Mouse (Mus musculus) ES-E14 (cell line): ENCODE results near the gene Mt1. TPM values are rescaled to one million over a fixed set of nuclear protein-coding genes. Genes with fewer than 3 reads are reported as not detected.

Experiments
- DNase-seq: peaks from one replicate; pipeline ENCODE4 v3.0.0-alpha.2; 2013; ENCODE audit warnings: low read depth, low spot score
- H3K27ac ChIP-seq: 2 replicates; pipeline ENCODE4 v1.5.1; 2012; ENCODE audit warnings: low read depth, mild to moderate bottlenecking, low read length, moderate library complexity, mixed read lengths; ENCODE audit not compliant: poor library complexity, insufficient read depth, severe bottlenecking
- H3K36me3 ChIP-seq: 2 replicates; pipeline ENCODE4 v1.6.1; 2012; ENCODE audit warnings: mild to moderate bottlenecking, low read length, moderate library complexity, mixed read lengths; ENCODE audit not compliant: control insufficient read depth, poor library complexity, insufficient read depth, severe bottlenecking
- H3K4me1 ChIP-seq, 2 experiments: fragments of 150-350 bp in 1 of 2; sonication (generic) in 1 of 2; 2 replicates each; pipeline ENCODE4 v1.6.1; 2012; ENCODE audit warnings: low read length in 2 of 2, mild to moderate bottlenecking in 1 of 2, mixed read lengths in 1 of 2; ENCODE audit not compliant: control insufficient read depth in 2 of 2, insufficient read depth in 2 of 2, poor library complexity in 1 of 2
- H3K4me3 ChIP-seq, 2 experiments: fragments of 150-350 bp in 1 of 2; sonication (generic) in 1 of 2; 2 replicates each; pipeline ENCODE4 v1.5.1; 2012; ENCODE audit warnings: low read length in 2 of 2, low read depth in 1 of 2, mild to moderate bottlenecking in 1 of 2, mixed read lengths in 1 of 2; ENCODE audit not compliant: insufficient read depth in 1 of 2, poor library complexity in 1 of 2, severe bottlenecking in 1 of 2
- H3K9ac ChIP-seq: 2 replicates; pipeline ENCODE4 v1.6.1; 2012; ENCODE audit warnings: low read depth, mild to moderate bottlenecking, low read length, mixed read lengths; ENCODE audit not compliant: poor library complexity, insufficient read depth, severe bottlenecking
- H3K9me3 ChIP-seq: fragments of 150-350 bp; sonication (generic); 2 replicates; pipeline ENCODE4 v1.6.1; 2012; ENCODE audit warnings: low read depth, mild to moderate bottlenecking, low read length; ENCODE audit not compliant: control insufficient read depth, insufficient read depth
- CHD2 ChIP-seq: IDR thresholded peaks from 2 replicates; pipeline ENCODE4 v1.6.1; 2014; ENCODE audit warnings: mild to moderate bottlenecking, low read depth, low read length, inconsistent platforms
- HCFC1 ChIP-seq: IDR thresholded peaks from 2 replicates; pipeline ENCODE4 v1.6.1; 2012; ENCODE audit warnings: low read length, inconsistent platforms, borderline replicate concordance; ENCODE audit not compliant: insufficient read depth
- MAFK ChIP-seq: IDR thresholded peaks from 2 replicates; pipeline ENCODE4 v1.6.1; 2014; ENCODE audit warnings: mild to moderate bottlenecking, low read depth, low read length, inconsistent platforms; ENCODE audit not compliant: insufficient read depth
- ZC3H11A ChIP-seq: IDR thresholded peaks from 2 replicates; pipeline ENCODE4 v1.6.1; 2012; ENCODE audit warnings: low read depth, mild to moderate bottlenecking, inconsistent platforms, low read length, borderline replicate concordance
- ZNF384 ChIP-seq: IDR thresholded peaks from 2 replicates; pipeline ENCODE4 v1.6.1; 2012; ENCODE audit warnings: low read depth, low read length, inconsistent platforms
- in situ Hi-C, 2 experiments: fragments of 600-800 bp; cut with MboI; formaldehyde crosslinking; loops; one replicate each; pipeline ENCODE4 v1.15.1; 2025; ENCODE audit warnings: low sequenced_read_pairs in 2 of 2, inconsistent platforms in 1 of 2; ENCODE audit not compliant: unreplicated experiment in 2 of 2
- total RNA-seq: library from RNA; depleted of rRNA; stranded (reverse); fragments of 300-350 nt; gene quantifications from 2 replicates; pipeline ENCODE4 v1.2.3, GENCODE M21; 2012

The Mt1 gene
- total RNA-seq, 1 experiment: 332 TPM

DNA sequence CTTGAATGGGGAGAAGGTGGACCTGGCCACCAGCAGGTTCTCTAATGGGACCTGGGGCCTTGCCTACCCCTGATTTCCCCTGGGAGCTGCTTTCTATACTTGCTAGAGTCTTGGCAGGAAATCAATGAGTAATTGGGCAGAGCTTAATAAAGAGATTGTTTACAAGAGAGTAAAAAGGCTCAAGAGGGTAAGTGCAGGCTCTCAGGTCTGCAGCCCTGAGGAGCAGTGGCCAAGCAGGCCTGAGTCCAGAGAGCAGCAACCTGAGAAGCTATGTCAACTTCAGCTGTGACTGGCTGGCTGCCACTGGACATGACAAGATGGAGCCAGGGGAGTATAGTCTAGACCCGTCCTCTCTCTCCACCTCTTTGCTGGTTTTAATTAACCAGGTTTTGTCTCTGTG is 14.0 kb downstream of the Mt1 start:
- no peak overlapping the region for H3K9ac ChIP-seq
- H3K4me3 ChIP-seq: no peak overlapping the region
- TF ChIP-seq ZC3H11A (no peak), CHD2 (no peak), HCFC1 (no peak), ZNF384 (no peak), MAFK (no peak)
- H3K4me1 ChIP-seq: peaks cover 0 to 22% of the 10 kb centered on the region in 2 experiments; a peak in 3 of 4 replicates
- in situ Hi-C loops: no loop called here
- no peak for DNase-seq
- no peaks in the 10 kb centered on the region for H3K9me3 ChIP-seq
- H3K27ac ChIP-seq: no peak overlapping the region
- H3K36me3 ChIP-seq: no peaks in the 10 kb centered on the region

GRCm38 (mm10) chr8:94194591-94195223 is 15.8 kb downstream of the Mt1 start:
- Histone ChIP-seq H3K36me3 (no peaks in the 10 kb centered on the region), H3K4me3 (no peak overlapping the region), H3K9me3 (no peaks in the 10 kb centered on the region), H3K27ac (no peak overlapping the region), H3K4me1 (peaks cover 0 to 22% of the 10 kb centered on the region in 2 experiments; a peak in 3 of 4 replicates), H3K9ac (no peak overlapping the region)
- TF ChIP-seq ZC3H11A (no peak), MAFK (no peak), ZNF384 (no peak), CHD2 (no peak), HCFC1 (no peak)
- in situ Hi-C loops: no loop called here
- DNase-seq: no peak

GRCm38 (mm10) chr8:94199202-94199869 is 20.5 kb downstream of the Mt1 start:
- in situ Hi-C loops: no loop called here

GRCm38 (mm10) chr8:94204043-94204442 is 25.2 kb downstream of the Mt1 start:
- Histone ChIP-seq H3K4me3 (no peak overlapping the region), H3K9me3 (no peaks in the 10 kb centered on the region), H3K27ac (no peak overlapping the region), H3K4me1 (no peaks in the 10 kb centered on the region), H3K36me3 (no peaks in the 10 kb centered on the region), H3K9ac (no peak overlapping the region)
- in situ Hi-C loops: loop anchor here (10.0 to 25.0 kb wide), 4 partner anchors 542 to 1167 kb away; partner anchors contain the start of gene Ces1a (in 1 of the 2)
- no peak for DNase-seq
- no peak for TF ChIP-seq ZNF384
- no peak for TF ChIP-seq CHD2

More at GRCm38 (mm10) chr8:94199202-94199869, 20.5 kb downstream of the Mt1 start:
- Histone ChIP-seq H3K4me3 (no peak overlapping the region), H3K9me3 (no peaks in the 10 kb centered on the region), H3K9ac (no peak overlapping the region), H3K27ac (no peak overlapping the region), H3K4me1 (no peaks in the 10 kb centered on the region), H3K36me3 (no peaks in the 10 kb centered on the region)
- TF ChIP-seq ZC3H11A (peak; percentile 98), ZNF384 (no peak), MAFK (no peak)
- peak; percentile 75 for DNase-seq

DNA sequence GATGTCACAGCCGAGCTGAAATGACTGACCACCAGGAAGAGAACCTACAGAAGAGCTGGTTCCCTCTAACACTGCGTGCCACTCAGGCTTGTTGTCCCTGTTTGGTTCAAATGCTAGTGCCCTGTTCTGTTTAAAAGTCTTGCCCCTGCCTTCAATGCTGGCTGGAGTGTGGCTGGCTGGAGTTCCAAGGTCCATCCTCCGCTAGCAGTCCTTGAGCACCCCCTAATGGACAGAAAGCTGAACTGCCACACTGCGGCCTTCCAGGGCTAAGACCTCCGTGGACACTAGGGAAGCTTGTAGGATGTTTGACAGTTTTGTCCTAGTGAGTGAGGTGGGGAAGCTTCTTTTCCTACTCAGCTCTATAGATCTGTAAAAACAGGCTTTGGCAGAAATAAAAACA is 26.9 kb downstream of the Mt1 start:
- no peaks in the 10 kb centered on the region for H3K9me3 ChIP-seq
- H3K4me1 ChIP-seq: no peaks in the 10 kb centered on the region
- no peak overlapping the region for H3K4me3 ChIP-seq
- H3K36me3 ChIP-seq: no peaks in the 10 kb centered on the region
- 0 out of 2 replicates have a peak overlapping the region, but pooled peaks have one; percentile 28 for H3K9ac ChIP-seq
- no peak overlapping the region for H3K27ac ChIP-seq
- in situ Hi-C loops: loop anchor here (10.0 to 25.0 kb wide), 4 partner anchors 543 to 1168 kb away; partner anchors contain the start of gene Ces1a (in 1 of the 2)
- peak; percentile 83 for DNase-seq
- peak; percentile 85; the same call in 1 of the 2 replicates for TF ChIP-seq ZC3H11A
- no peak for TF ChIP-seq CHD2
